Mouse (Mus musculus) neural tube, embryonic 14.5 days (tissue): ENCODE results near the gene Smim12. TPM values are rescaled to one million over a fixed set of nuclear protein-coding genes. Genes with fewer than 3 reads are reported as not detected.

Source experiments
- ATAC-seq: fragments of 200-750 bp; cut with Nextera tagmentation; 2 replicates; pipeline ENCODE4 v1.8.0; 2017; ENCODE audit warnings: low read depth, mild to moderate bottlenecking, moderate TSS enrichment, moderate library complexity
- H3K27ac ChIP-seq: fragments of 300-500 bp; sonication (generic); 2 replicates; pipeline ENCODE4 v1.5.1; 2014; ENCODE audit warnings: low read depth, mild to moderate bottlenecking, control low read depth, low read length, moderate library complexity, mixed read lengths
- H3K27me3 ChIP-seq: fragments of 300-500 bp; sonication (generic); 2 replicates; pipeline ENCODE4 v1.6.1; 2014; ENCODE audit warnings: low read length; ENCODE audit not compliant: control insufficient read depth, insufficient read depth
- H3K36me3 ChIP-seq: fragments of 300-500 bp; sonication (generic); 2 replicates; pipeline ENCODE4 v1.6.1; 2014; ENCODE audit warnings: low read length, mixed read lengths; ENCODE audit not compliant: control insufficient read depth, insufficient read depth
- H3K4me1 ChIP-seq: fragments of 300-500 bp; sonication (generic); 2 replicates; pipeline ENCODE4 v1.6.1; 2014; ENCODE audit warnings: low read length; ENCODE audit not compliant: control insufficient read depth, insufficient read depth
- H3K4me2 ChIP-seq: fragments of 300-500 bp; sonication (generic); 2 replicates; pipeline ENCODE4 v1.6.1; 2014; ENCODE audit warnings: mild to moderate bottlenecking, low read depth, low read length, control low read depth
- H3K4me3 ChIP-seq: fragments of 300-500 bp; sonication (generic); 2 replicates; pipeline ENCODE4 v1.5.1; 2014; ENCODE audit warnings: low read depth, low read length, control low read depth, mixed read lengths
- H3K9ac ChIP-seq: fragments of 300-500 bp; sonication (generic); replicated peaks from 2 replicates; pipeline ENCODE4 v1.6.1; 2014; ENCODE audit warnings: low read depth, mild to moderate bottlenecking, control low read depth, low read length, mixed read lengths
- H3K9me3 ChIP-seq: fragments of 300-500 bp; sonication (generic); 2 replicates; pipeline ENCODE4 v1.6.1; 2016; ENCODE audit warnings: low read length; ENCODE audit not compliant: control insufficient read depth
- WGBS: fragments of 180-500 bp; shearing (Covaris S2); extraction: QIAGEN DNeasy Blood & Tissue Kit; methylation state at CpG from one replicate; pipeline ENCODE4 v1.1.7; 2014; 5-methylcytosine and 5-hydroxymethylcytosine counted together
- polyA plus RNA-seq: library from polyadenylated mRNA; unstranded; fragments of >200 nt; fragmentation: Nextera tagmentation; extraction: Ambion mirVana; gene quantifications from 2 replicates; pipeline ENCODE4 v1.2.1, GENCODE M21; 2014

The Smim12 gene
- polyA plus RNA-seq, result 58.2 and 62.7 TPM in 2 replicates

DNA sequence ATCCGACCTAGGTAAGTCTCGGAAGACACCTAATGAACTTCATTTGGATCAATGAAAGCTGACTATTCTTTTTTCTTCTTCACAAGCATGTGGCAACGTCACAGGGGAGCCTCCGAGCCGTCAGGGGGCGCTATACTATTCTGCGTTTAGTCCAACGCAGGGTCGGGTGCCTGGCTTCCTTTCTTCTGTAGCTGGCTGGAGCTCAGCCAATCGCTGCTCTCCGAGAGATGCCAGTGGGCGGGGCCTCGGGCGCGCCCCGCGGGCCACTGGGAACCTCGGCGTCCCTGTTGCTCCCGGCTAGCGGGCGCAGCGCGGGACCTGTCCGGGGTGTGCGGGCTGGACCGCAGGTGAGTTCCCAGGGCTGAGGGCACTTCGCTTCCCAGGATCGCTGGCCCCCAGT, at the start of gene Smim12:
Gene Smim12 (plus strand): TSS at position 233 of the 400 bp plus-strand sequence.
- H3K27ac ChIP-seq, result no peak within 1 kb of the TSS
- H3K9me3 ChIP-seq, result no peaks in the 10 kb centered on the region
- peak within 1 kb of the TSS; percentile 97 for H3K4me3 ChIP-seq
- peaks cover 4% of the 10 kb centered on the region; the same call in 1 of the 2 replicates for H3K4me1 ChIP-seq
- H3K9ac ChIP-seq, result peak within 1 kb of the TSS; percentile 86
- WGBS, result 0% methylated on average over 29 of the region's 29 CpGs
- H3K27me3 ChIP-seq, result no peaks in the 10 kb centered on the region
- peak; percentile 97 for ATAC-seq
- peaks cover 6% of the 10 kb centered on the region; the same call in 1 of the 2 replicates for H3K36me3 ChIP-seq
- H3K4me2 ChIP-seq, result peak within 1 kb of the TSS; percentile 94

DNA sequence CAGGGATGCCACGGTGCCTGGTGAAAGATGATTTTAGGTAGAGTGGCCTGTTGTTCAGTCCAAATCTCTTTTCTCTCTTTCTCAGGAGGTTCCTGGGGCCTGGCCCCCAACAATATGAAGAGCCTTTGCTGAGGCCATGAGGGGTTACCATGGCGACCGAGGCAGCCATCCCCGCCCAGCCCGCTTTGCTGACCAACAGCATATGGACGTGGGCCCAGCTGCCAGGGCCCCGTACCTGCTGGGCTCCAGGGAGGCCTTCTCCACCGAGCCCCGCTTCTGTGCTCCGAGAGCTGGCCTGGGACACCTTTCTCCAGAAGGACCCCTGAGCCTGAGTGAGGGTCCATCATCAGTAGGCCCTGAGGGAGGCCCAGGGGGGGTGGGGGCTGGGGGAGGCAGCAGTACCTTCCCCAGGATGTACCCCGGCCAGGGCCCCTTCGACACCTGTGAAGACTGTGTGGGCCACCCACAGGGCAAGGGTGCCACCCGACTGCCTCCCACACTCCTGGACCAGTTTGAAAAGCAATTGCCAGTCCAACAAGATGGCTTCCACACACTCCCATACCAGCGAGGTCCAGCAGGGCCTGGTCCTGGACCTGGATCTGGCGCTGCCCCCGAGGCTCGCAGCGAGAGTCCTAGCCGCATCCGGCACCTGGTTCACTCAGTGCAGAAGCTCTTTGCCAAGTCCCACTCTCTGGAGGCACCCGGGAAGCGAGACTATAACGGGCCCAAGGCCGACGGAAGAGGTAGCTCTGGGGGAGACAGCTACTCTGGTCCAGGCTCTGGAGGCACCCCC, 48.9 kb upstream of the Smim12 start:
- H3K27me3 ChIP-seq, result no peaks in the 10 kb centered on the region
- no peak overlapping the region for H3K27ac ChIP-seq

GRCm38 (mm10) chr4:127198609-127199008, 45.0 kb upstream of the Smim12 start:
- WGBS, result 33% methylated on average over 6 of the region's 6 CpGs
- H3K36me3 ChIP-seq, result no peaks in the 10 kb centered on the region
- no peak overlapping the region for H3K9ac ChIP-seq
- no peak overlapping the region for H3K4me2 ChIP-seq
- no peaks in the 10 kb centered on the region for H3K27me3 ChIP-seq
- ATAC-seq, result no peak
- H3K4me1 ChIP-seq, result peaks cover 5% of the 10 kb centered on the region; the same call in 1 of the 2 replicates
- no peak overlapping the region for H3K4me3 ChIP-seq
- no peak overlapping the region for H3K27ac ChIP-seq
- no peaks in the 10 kb centered on the region for H3K9me3 ChIP-seq

More for the DNA sequence above, 48.9 kb upstream of the Smim12 start:
- Histone ChIP-seq H3K9ac (no peak overlapping the region), H3K4me1 (peaks cover 8% of the 10 kb centered on the region), H3K4me3 (no peak overlapping the region), H3K9me3 (no peaks in the 10 kb centered on the region), H3K36me3 (no peaks in the 10 kb centered on the region), H3K4me2 (no peak overlapping the region)
- no peak for ATAC-seq
- 72% methylated on average over 25 of the region's 25 CpGs for WGBS

GRCm38 (mm10) chr4:127199406-127199805, 44.2 kb upstream of the Smim12 start:
- 68% methylated on average over 12 of the region's 12 CpGs for WGBS
- Histone ChIP-seq H3K4me3 (no peak overlapping the region), H3K9ac (no peak overlapping the region), H3K4me2 (no peak overlapping the region), H3K36me3 (no peaks in the 10 kb centered on the region), H3K4me1 (peaks cover 2% of the 10 kb centered on the region; the same call in 1 of the 2 replicates), H3K27ac (no peak overlapping the region), H3K9me3 (no peaks in the 10 kb centered on the region), H3K27me3 (no peaks in the 10 kb centered on the region)
- no peak for ATAC-seq

- Histone ChIP-seq H3K9me3 (no peaks in the 10 kb centered on the region), H3K27me3 (no peaks in the 10 kb centered on the region), H3K27ac (no peak overlapping the region), H3K9ac (no peak overlapping the region), H3K4me1 (no peaks in the 10 kb centered on the region), H3K4me2 (no peak overlapping the region), H3K4me3 (no peak overlapping the region), H3K36me3 (no peaks in the 10 kb centered on the region)
- no peak for ATAC-seq
- WGBS, result 93% methylated on average over 12 of the region's 12 CpGs
Measured at GRCm38 (mm10) chr4:127200164-127200722, 43.3 kb upstream of the Smim12 start.

DNA sequence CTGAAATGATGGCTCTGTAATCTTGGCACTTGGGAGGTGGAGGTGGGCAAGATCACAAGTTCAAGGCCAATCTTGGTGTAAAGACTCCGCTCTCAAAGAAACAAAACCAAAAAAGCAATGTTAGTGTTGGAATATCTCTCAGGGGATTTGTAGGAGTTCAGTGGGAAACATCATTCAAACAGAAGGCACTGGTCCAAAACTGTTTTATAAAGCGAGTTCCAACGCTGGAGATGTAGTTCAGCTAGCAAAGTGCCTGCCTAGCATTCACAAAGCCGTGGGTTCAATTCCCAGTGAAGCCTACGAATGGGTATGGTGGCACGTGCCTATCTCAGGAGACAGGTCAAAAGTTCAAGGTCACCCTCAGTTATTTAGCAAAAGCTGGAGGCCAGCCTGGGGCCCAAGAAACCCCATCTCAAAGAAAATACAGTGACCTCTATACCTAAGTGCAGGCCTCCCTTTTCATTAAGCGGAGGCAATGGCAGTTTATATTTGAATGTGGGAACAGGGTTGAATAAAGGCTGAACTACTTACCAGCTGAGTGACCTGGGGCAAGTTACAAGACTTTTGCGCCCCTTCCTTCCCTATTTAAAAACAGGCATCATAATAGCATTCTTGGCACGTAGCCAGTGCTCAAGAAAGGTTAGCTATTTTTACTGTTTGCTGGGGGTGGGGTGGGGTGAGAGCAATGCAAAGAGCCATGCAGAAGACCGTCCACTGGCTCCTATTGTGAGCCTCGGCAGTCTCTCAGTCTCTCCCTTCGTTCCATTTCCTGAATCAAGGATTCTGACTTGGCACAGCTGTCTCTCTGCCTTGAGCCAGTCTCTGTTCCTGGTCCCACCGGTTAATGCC, 42.6 kb upstream of the Smim12 start:
- WGBS, result 58% methylated on average over 13 of the region's 13 CpGs
- Histone ChIP-seq H3K9ac (no peak overlapping the region), H3K9me3 (no peaks in the 10 kb centered on the region), H3K36me3 (no peaks in the 10 kb centered on the region), H3K27me3 (no peaks in the 10 kb centered on the region), H3K4me2 (no peak overlapping the region), H3K4me3 (no peak overlapping the region), H3K27ac (no peak overlapping the region), H3K4me1 (no peaks in the 10 kb centered on the region)
- no peak for ATAC-seq

GRCm38 (mm10) chr4:127203081-127203480, 40.5 kb upstream of the Smim12 start:
- Histone ChIP-seq H3K4me3 (no peak overlapping the region), H3K9ac (no peak overlapping the region), H3K4me2 (no peak overlapping the region), H3K4me1 (no peaks in the 10 kb centered on the region), H3K9me3 (no peaks in the 10 kb centered on the region), H3K27ac (no peak overlapping the region), H3K36me3 (no peaks in the 10 kb centered on the region), H3K27me3 (no peaks in the 10 kb centered on the region)
- WGBS, result 86% methylated on average over 1 of the region's 1 CpGs
- ATAC-seq, result no peak

GRCm38 (mm10) chr4:127211318-127211717, 32.3 kb upstream of the Smim12 start:
- H3K9me3 ChIP-seq, result no peaks in the 10 kb centered on the region
- H3K4me1 ChIP-seq, result peaks cover 5% of the 10 kb centered on the region; the same call in 1 of the 2 replicates

More at GRCm38 (mm10) chr4:127211318-127211717, 32.3 kb upstream of the Smim12 start:
- WGBS, result 43% methylated on average over 9 of the region's 9 CpGs
- no peak for ATAC-seq
- H3K36me3 ChIP-seq, result no peaks in the 10 kb centered on the region
- peak overlapping the region; percentile 73 for H3K27ac ChIP-seq
- H3K9ac ChIP-seq, result no peak overlapping the region
- no peak overlapping the region for H3K4me3 ChIP-seq
- no peaks in the 10 kb centered on the region for H3K27me3 ChIP-seq
- no peak overlapping the region for H3K4me2 ChIP-seq
